Mouse (Mus musculus) hindbrain, embryonic 11.5 days (tissue): ENCODE data around the gene Gpr162. TPM values are rescaled to one million over a fixed set of nuclear protein-coding genes. Genes with fewer than 3 reads are reported as not detected.

ENCODE experiments used
- polyA plus RNA-seq: library from polyadenylated mRNA; unstranded; fragments of >200 nt; fragmentation: Nextera tagmentation; extraction: Ambion mirVana; gene quantifications from 2 replicates; pipeline ENCODE4 v1.2.1, GENCODE M21; 2014

Gene Gpr162
- polyA plus RNA-seq, 1 experiment from 2014 or later = 1.9 TPM

Other genes with a start within 250 kb of the Gpr162 start
- 0.10 TPM in 1 of 2 replicates, not detected in the other for gene C1s2, start 227.9 kb downstream of the Gpr162 start, polyA plus RNA-seq
- gene Lpcat3, start 201.0 kb downstream of the Gpr162 start, polyA plus RNA-seq = 37.5 and 43.2 TPM in 2 replicates
- 196 and 203 TPM in 2 replicates for gene Emg1, start 151.8 kb downstream of the Gpr162 start, polyA plus RNA-seq
- 318 and 336 TPM in 2 replicates for gene Phb2, start 151.6 kb downstream of the Gpr162 start, polyA plus RNA-seq
- gene Ptpn6, start 125.3 kb downstream of the Gpr162 start, polyA plus RNA-seq = 7.1 and 7.9 TPM in 2 replicates
- 553 and 590 TPM in 2 replicates for gene Grcc10, start 122.6 kb downstream of the Gpr162 start, polyA plus RNA-seq
- not detected in 2 replicates for gene Gm45234, start 108.0 kb downstream of the Gpr162 start, polyA plus RNA-seq
- gene Atn1, start 107.5 kb downstream of the Gpr162 start, polyA plus RNA-seq = 9.2 and 12.7 TPM in 2 replicates
- gene Eno2, start 94.3 kb downstream of the Gpr162 start, polyA plus RNA-seq = 5.9 and 7.1 TPM in 2 replicates
- gene Lrrc23, start 84.3 kb downstream of the Gpr162 start, polyA plus RNA-seq = 4.1 and 4.7 TPM in 2 replicates
- gene Spsb2, start 55.3 kb downstream of the Gpr162 start, polyA plus RNA-seq = 4.8 and 6.7 TPM in 2 replicates
- gene Tpi1, start 49.7 kb downstream of the Gpr162 start, polyA plus RNA-seq = 618 and 653 TPM in 2 replicates
- 127 and 134 TPM in 2 replicates for gene Usp5, start 34.5 kb downstream of the Gpr162 start, polyA plus RNA-seq
- gene Cdca3, start 34.4 kb downstream of the Gpr162 start, polyA plus RNA-seq = 185 and 193 TPM in 2 replicates
- 0.22 and 0.64 TPM in 2 replicates for gene Gnb3, start 23.7 kb downstream of the Gpr162 start, polyA plus RNA-seq
- gene P3h3, start 6.2 kb downstream of the Gpr162 start, polyA plus RNA-seq = 12.1 and 14.7 TPM in 2 replicates
- gene Cd4, start 24.2 kb upstream of the Gpr162 start, polyA plus RNA-seq = 0.19 TPM in 1 of 2 replicates, not detected in the other
- gene Lag3, start 47.7 kb upstream of the Gpr162 start, polyA plus RNA-seq = 1.2 and 2.5 TPM in 2 replicates
- 321 and 337 TPM in 2 replicates for gene Ptms, start 56.1 kb upstream of the Gpr162 start, polyA plus RNA-seq
- gene Mlf2, start 67.4 kb upstream of the Gpr162 start, polyA plus RNA-seq = 443 and 465 TPM in 2 replicates
- 94.3 and 99.7 TPM in 2 replicates for gene Cops7a, start 101.6 kb upstream of the Gpr162 start, polyA plus RNA-seq
- 1.6 and 1.9 TPM in 2 replicates for gene Pianp, start 132.7 kb upstream of the Gpr162 start, polyA plus RNA-seq
- 8.7 and 16.5 TPM in 2 replicates for gene Zfp384, start 145.2 kb upstream of the Gpr162 start, polyA plus RNA-seq
- 120 and 133 TPM in 2 replicates for gene Ing4, start 175.8 kb upstream of the Gpr162 start, polyA plus RNA-seq
- gene Acrbp, start 185.7 kb upstream of the Gpr162 start, polyA plus RNA-seq = 10.7 and 12.2 TPM in 2 replicates
- gene Lpar5, start 203.9 kb upstream of the Gpr162 start, polyA plus RNA-seq = 0.21 TPM in 1 of 2 replicates, not detected in the other
- gene Chd4, start 232.0 kb upstream of the Gpr162 start, polyA plus RNA-seq = 105 and 130 TPM in 2 replicates